Mouse (Mus musculus) cerebellum, adult 2 months (tissue): ENCODE results near the gene Rorc.

Experiments
- CTCF ChIP-seq: fragments of 200-500 bp; IDR thresholded peaks from 2 replicates; pipeline ENCODE4 v1.5.1; 2011; ENCODE audit warnings: low read depth, mild to moderate bottlenecking, control low read depth, low read length, moderate library complexity, borderline replicate concordance; ENCODE audit not compliant: insufficient read depth
- POLR2A ChIP-seq: fragments of 200-500 bp; IDR thresholded peaks from 2 replicates; pipeline ENCODE4 v1.6.1; 2011; ENCODE audit warnings: low read length, control low read depth, borderline replicate concordance; ENCODE audit not compliant: insufficient read depth

DNA sequence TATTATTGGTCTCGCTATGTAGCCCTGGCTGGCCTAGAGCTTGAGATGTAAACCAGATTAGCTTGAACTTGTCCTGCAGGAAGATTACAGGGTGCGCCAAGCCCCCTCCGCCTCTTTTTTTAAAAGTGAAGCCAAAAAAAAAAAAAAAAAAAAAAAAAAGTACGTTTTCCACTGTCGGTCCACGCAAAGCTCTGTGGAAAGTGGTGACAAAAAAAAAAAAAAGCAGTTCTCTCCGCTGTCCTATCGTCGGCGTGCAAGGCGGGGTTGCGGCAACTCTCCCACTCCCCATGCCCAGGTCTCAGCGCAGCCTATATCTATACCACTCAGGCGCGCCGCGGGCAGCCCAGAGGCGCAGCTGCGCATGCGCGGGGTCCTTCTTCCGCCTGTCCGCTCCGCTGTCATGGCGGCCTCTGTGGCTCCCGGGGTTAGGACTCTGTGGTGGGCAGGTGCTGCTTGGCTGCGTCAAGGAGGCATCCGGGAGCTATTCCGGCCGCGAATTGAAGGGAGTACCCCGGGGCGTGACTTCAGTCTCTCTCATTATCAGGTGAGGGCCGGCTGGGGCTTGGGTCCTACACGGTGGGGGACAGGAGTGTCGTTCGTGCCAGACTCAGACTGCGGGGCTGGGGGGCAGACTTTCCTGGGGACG, 70.5 kb downstream of the Rorc start, which contains the start of gene Mrpl9:
- TF ChIP-seq CTCF: no peak
- peak; percentile 88; the same call in 1 of the 2 replicates for TF ChIP-seq POLR2A
